Mouse (Mus musculus): ENCODE measurements around the gene Lrcol1. TPM values are rescaled to one million over a fixed set of nuclear protein-coding genes. Genes with fewer than 3 reads are reported as not detected.

Gene Lrcol1
- polyA plus RNA-seq, 1 experiment from 2014 or later: not detected

DNA sequence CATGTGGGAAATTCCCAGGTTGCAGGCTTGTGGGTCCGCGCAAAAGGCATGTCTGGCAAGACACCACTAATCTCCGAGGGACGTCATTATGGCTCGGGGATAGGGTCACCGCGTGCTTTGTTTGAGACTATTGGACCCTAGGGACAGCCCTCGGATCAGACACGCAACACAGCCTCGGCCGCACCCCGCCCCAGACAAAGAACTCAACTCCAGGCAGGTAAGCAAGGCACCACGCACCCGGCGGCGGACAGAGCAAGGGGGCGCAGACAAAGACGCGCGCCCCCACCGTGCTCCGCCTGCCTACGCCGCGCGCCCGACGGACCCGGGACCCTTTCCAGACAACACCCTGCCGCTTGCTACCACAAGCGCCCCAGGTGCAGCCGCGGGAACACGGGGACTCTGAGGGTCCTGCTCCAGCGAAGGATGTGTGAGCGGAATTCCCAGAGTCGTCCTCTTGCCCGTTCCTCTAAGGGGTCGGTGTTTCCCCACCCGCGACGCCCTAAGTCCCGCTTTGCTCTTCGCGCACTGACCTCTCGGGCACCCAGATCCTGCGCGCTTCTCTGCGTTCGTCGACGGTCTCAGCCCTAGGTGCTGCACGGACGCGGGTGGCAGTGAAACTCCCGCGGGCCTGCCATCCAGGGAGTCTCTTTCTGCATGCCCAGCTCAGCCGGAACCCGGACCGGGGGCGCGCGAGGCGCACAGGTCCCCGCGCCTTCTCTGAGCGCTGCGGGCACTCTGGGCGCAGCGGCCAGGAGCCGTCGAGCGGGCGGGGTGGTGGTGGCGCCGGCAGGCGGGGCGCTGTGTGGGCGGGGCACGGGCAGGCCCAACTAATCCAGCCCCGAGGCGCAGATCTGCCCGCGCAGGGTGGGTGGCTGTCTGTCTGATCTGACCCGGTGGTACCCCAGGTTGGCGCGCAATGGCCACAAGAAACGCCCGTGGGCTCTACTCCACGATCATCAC is 42.1 kb downstream of the Lrcol1 start:
- H3K4me1 ChIP-seq (ENCODE audit: control insufficient read depth, insufficient read depth, low read length): peaks cover 2% of the 10 kb centered on the region
- H3K4me2 ChIP-seq (ENCODE audit: low read depth, low read length): peak overlapping the region; percentile 73
- H3K9me3 ChIP-seq (replicated peaks; ENCODE audit: control insufficient read depth, low read length): no peaks in the 10 kb centered on the region
- ATAC-seq (replicated peaks; ENCODE audit: insufficient number of reproducible peaks, low FRiP score, low TSS enrichment, low read depth) (peak; percentile 91), DNase-seq (ENCODE audit: low spot score) (peak; percentile 88)
- 0 out of 2 replicates have a peak overlapping the region, but pooled peaks have one; percentile 20 for H3K27ac ChIP-seq (replicated peaks; ENCODE audit: low read depth, low read length)
- H3K27me3 ChIP-seq (ENCODE audit: control insufficient read depth, insufficient read depth, low read length): no peaks in the 10 kb centered on the region
- H3K9ac ChIP-seq (replicated peaks; ENCODE audit: low read length): peak overlapping the region; percentile 84
- H3K4me3 ChIP-seq (ENCODE audit: low read depth, low read length): peak overlapping the region; percentile 79
- no peaks in the 10 kb centered on the region; the same call in 1 of the 2 replicates for H3K36me3 ChIP-seq (replicated peaks; ENCODE audit: control insufficient read depth, insufficient read depth, low read depth, low read length)
- under 1% methylated on average over 88 of the region's 90 CpGs for WGBS

DNA sequence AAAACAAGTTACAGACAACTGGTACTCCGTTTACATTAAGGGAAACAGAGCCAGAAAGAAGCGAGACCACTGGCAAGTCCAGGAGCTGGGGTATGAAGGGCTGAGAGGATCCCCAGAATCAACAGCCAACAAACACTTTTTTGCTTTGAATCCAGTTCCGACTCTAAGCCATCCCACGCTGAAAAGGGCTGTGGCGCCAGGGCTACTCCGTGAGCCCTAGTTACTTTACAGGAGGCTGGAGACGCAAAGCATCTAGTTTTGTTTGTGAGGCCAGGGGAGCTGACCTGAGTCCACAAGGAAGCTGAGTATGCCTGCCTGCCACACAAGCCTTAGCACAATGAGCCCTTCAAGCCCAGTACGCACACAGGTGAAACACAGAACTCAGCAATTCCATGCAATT is 42.8 kb downstream of the Lrcol1 start:
- Histone ChIP-seq H3K27ac (replicated peaks; ENCODE audit: low read depth, low read length) (0 out of 2 replicates have a peak overlapping the region, but pooled peaks have one; percentile 20), H3K4me3 (ENCODE audit: low read depth, low read length) (peak overlapping the region; percentile 79), H3K4me1 (ENCODE audit: control insufficient read depth, insufficient read depth, low read length) (peaks cover 2% of the 10 kb centered on the region), H3K4me2 (ENCODE audit: low read depth, low read length) (peak overlapping the region; percentile 73), H3K27me3 (ENCODE audit: control insufficient read depth, insufficient read depth, low read length) (no peaks in the 10 kb centered on the region), H3K36me3 (replicated peaks; ENCODE audit: control insufficient read depth, insufficient read depth, low read depth, low read length) (no peaks in the 10 kb centered on the region), H3K9ac (replicated peaks; ENCODE audit: low read length) (peak overlapping the region; percentile 84), H3K9me3 (replicated peaks; ENCODE audit: control insufficient read depth, low read length) (no peaks in the 10 kb centered on the region)
- 18% methylated on average over 8 of the region's 8 CpGs for WGBS
- DNase-seq (ENCODE audit: low spot score) (no peak), ATAC-seq (replicated peaks; ENCODE audit: insufficient number of reproducible peaks, low FRiP score, low TSS enrichment, low read depth) (no peak)

DNA sequence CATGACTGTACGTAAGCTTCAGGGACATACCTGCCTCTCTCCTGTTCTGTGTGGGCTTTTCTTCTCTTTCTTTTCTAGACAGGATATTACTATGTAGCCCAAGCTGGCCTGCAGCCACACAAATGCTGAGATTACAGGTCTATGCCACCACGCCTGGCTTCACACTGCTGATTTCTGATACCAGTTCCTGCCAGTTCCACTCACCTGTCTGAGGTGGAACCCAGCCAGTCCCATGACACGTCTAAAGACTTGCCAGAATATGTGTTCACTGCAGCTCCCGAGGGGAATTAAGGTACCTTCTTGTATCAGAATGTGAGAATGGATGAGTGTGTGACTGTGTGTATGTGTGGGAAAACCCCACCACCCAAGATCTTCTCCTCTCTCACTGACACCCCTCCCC is 46.1 kb downstream of the Lrcol1 start:
- no peak overlapping the region for H3K4me2 ChIP-seq (ENCODE audit: low read depth, low read length)
- WGBS: 91% methylated on average over 4 of the region's 4 CpGs
- no peak overlapping the region for H3K27ac ChIP-seq (replicated peaks; ENCODE audit: low read depth, low read length)
- no peak overlapping the region for H3K9ac ChIP-seq (replicated peaks; ENCODE audit: low read length)
- DNase-seq (ENCODE audit: low spot score) (no peak), ATAC-seq (replicated peaks; ENCODE audit: insufficient number of reproducible peaks, low FRiP score, low TSS enrichment, low read depth) (no peak)
- H3K9me3 ChIP-seq (replicated peaks; ENCODE audit: control insufficient read depth, low read length): no peaks in the 10 kb centered on the region
- H3K36me3 ChIP-seq (replicated peaks; ENCODE audit: control insufficient read depth, insufficient read depth, low read depth, low read length): no peaks in the 10 kb centered on the region
- H3K4me1 ChIP-seq (ENCODE audit: control insufficient read depth, insufficient read depth, low read length): peaks cover 2% of the 10 kb centered on the region; the same call in 1 of the 2 replicates
- no peaks in the 10 kb centered on the region for H3K27me3 ChIP-seq (ENCODE audit: control insufficient read depth, insufficient read depth, low read length)
- H3K4me3 ChIP-seq (ENCODE audit: low read depth, low read length): no peak overlapping the region

DNA sequence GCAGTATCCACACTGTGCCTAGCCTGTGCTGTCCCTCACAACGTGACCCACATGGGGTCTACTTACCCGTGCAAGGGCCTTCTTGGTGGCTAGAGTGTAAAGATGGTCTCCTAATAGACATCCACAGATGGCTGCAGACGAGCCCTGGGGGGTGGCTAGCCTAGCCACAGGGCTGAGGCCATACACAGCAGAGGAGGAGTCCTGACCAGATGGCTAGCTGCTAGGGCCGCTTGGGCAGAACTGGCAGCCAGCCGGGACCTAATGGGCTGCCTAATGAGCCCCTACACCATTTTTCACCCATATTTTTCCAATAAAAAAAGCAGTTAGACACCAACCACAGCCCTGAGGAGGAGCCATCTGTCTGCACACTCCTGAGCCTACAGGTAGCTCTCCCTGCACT is 48.2 kb downstream of the Lrcol1 start:
- Histone ChIP-seq H3K27ac (replicated peaks; ENCODE audit: low read depth, low read length) (no peak overlapping the region), H3K36me3 (replicated peaks; ENCODE audit: control insufficient read depth, insufficient read depth, low read depth, low read length) (no peaks in the 10 kb centered on the region), H3K27me3 (ENCODE audit: control insufficient read depth, insufficient read depth, low read length) (no peaks in the 10 kb centered on the region), H3K4me2 (ENCODE audit: low read depth, low read length) (no peak overlapping the region), H3K9ac (replicated peaks; ENCODE audit: low read length) (no peak overlapping the region), H3K4me1 (ENCODE audit: control insufficient read depth, insufficient read depth, low read length) (no peaks in the 10 kb centered on the region), H3K9me3 (replicated peaks; ENCODE audit: control insufficient read depth, low read length) (no peaks in the 10 kb centered on the region), H3K4me3 (ENCODE audit: low read depth, low read length) (no peak overlapping the region)
- ATAC-seq (replicated peaks; ENCODE audit: insufficient number of reproducible peaks, low FRiP score, low TSS enrichment, low read depth) (0 out of 2 replicates have a peak, but pooled peaks have one; percentile 31), DNase-seq (ENCODE audit: low spot score) (no peak)
- WGBS: 76% methylated on average over 5 of the region's 5 CpGs

DNA sequence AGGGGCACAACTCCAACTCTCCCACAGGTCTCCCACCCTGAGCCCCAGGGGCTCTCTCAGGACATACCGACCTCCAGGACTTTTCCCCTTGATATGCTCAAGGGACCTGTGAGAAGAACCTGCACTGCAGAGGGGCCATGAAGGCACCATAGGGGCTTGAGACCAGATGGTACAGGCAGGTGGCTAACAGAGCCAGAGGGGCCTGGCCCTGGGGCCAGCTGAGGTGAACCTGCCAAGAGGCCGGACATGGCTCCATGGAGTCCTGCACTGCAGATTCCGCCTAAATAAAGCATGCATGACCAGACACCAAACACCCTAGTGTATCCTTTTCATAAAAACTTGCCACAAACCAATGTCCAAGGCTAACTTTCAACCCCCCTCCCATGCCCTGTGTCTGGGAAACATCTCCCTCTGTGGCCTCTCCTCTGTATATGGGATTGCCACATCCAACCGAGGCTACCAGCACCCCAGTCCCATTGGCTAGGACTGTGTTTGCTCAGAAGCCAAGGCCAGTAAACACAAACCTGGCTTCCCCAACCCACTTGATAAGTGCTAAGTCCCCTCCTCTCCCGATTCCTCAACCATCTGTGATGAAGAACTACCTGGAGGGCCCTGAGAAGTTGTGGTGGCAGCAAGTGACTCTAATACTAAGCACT is 50.6 kb downstream of the Lrcol1 start:
- Histone ChIP-seq H3K4me1 (ENCODE audit: control insufficient read depth, insufficient read depth, low read length) (no peaks in the 10 kb centered on the region), H3K27ac (replicated peaks; ENCODE audit: low read depth, low read length) (no peak overlapping the region), H3K9me3 (replicated peaks; ENCODE audit: control insufficient read depth, low read length) (no peaks in the 10 kb centered on the region), H3K9ac (replicated peaks; ENCODE audit: low read length) (no peak overlapping the region), H3K27me3 (ENCODE audit: control insufficient read depth, insufficient read depth, low read length) (no peaks in the 10 kb centered on the region), H3K4me2 (ENCODE audit: low read depth, low read length) (no peak overlapping the region), H3K36me3 (replicated peaks; ENCODE audit: control insufficient read depth, insufficient read depth, low read depth, low read length) (no peaks in the 10 kb centered on the region), H3K4me3 (ENCODE audit: low read depth, low read length) (no peak overlapping the region)
- WGBS: 83% methylated on average over 5 of the region's 5 CpGs
- ATAC-seq (replicated peaks; ENCODE audit: insufficient number of reproducible peaks, low FRiP score, low TSS enrichment, low read depth) (no peak), DNase-seq (ENCODE audit: low spot score) (no peak)

DNA sequence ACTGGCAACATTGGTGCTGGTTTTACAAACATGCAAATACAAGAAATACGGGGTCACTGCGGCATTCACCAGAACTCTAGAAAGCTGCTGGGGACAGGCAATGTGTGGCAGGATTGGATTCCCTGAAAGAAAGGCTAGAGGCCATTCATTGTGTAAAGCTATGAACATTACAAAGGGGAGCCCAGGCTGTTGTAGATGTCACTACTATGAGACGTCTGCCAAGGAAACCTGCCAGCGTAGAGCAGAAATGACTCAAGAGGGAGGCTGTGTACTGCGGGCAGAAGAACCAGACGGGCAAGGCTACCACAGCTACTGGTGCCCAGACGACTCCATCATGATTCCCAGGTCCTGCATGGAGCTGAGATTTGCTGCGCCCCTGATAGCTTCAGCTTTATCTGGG is 56.6 kb downstream of the Lrcol1 start:
- no peak for ATAC-seq (replicated peaks; ENCODE audit: insufficient number of reproducible peaks, low FRiP score, low TSS enrichment, low read depth)
- WGBS: 88% methylated on average over 8 of the region's 8 CpGs
- DNase-seq (ENCODE audit: low spot score): no peak
- Histone ChIP-seq H3K4me2 (ENCODE audit: low read depth, low read length) (no peak overlapping the region), H3K9me3 (replicated peaks; ENCODE audit: control insufficient read depth, low read length) (no peaks in the 10 kb centered on the region), H3K27ac (replicated peaks; ENCODE audit: low read depth, low read length) (no peak overlapping the region), H3K27me3 (ENCODE audit: control insufficient read depth, insufficient read depth, low read length) (no peaks in the 10 kb centered on the region), H3K9ac (replicated peaks; ENCODE audit: low read length) (no peak overlapping the region), H3K36me3 (replicated peaks; ENCODE audit: control insufficient read depth, insufficient read depth, low read depth, low read length) (no peaks in the 10 kb centered on the region), H3K4me1 (ENCODE audit: control insufficient read depth, insufficient read depth, low read length) (no peaks in the 10 kb centered on the region), H3K4me3 (ENCODE audit: low read depth, low read length) (no peak overlapping the region)

DNA sequence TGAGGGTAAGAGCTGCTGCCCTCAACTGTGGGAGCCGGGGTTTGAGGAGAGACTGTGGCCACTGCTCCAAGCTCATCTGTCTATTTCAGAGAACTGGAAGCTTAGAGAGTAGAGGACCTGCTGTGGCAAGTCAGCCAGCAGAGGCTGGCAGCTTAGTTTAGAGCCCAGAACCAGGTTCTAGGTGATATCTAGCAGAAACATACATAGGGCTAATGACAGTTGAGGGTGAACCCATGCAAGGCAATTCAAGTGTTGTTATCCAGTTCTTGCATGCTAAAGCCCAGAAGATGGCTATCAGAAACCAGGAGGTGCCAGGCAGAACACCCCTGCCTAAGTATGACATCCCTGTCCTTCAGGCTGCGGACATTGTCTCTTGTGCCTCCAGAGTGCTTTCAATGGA is 58.0 kb downstream of the Lrcol1 start:
- 84% methylated on average over 2 of the region's 2 CpGs for WGBS
- no peak overlapping the region for H3K27ac ChIP-seq (replicated peaks; ENCODE audit: low read depth, low read length)
- H3K4me2 ChIP-seq (ENCODE audit: low read depth, low read length): no peak overlapping the region
- ATAC-seq (replicated peaks; ENCODE audit: insufficient number of reproducible peaks, low FRiP score, low TSS enrichment, low read depth): no peak
- no peak overlapping the region for H3K9ac ChIP-seq (replicated peaks; ENCODE audit: low read length)
- H3K4me1 ChIP-seq (ENCODE audit: control insufficient read depth, insufficient read depth, low read length): no peaks in the 10 kb centered on the region
- H3K4me3 ChIP-seq (ENCODE audit: low read depth, low read length): no peak overlapping the region
- no peaks in the 10 kb centered on the region for H3K36me3 ChIP-seq (replicated peaks; ENCODE audit: control insufficient read depth, insufficient read depth, low read depth, low read length)
- H3K9me3 ChIP-seq (replicated peaks; ENCODE audit: control insufficient read depth, low read length): no peaks in the 10 kb centered on the region
- H3K27me3 ChIP-seq (ENCODE audit: control insufficient read depth, insufficient read depth, low read length): no peaks in the 10 kb centered on the region
- DNase-seq (ENCODE audit: low spot score): no peak

DNA sequence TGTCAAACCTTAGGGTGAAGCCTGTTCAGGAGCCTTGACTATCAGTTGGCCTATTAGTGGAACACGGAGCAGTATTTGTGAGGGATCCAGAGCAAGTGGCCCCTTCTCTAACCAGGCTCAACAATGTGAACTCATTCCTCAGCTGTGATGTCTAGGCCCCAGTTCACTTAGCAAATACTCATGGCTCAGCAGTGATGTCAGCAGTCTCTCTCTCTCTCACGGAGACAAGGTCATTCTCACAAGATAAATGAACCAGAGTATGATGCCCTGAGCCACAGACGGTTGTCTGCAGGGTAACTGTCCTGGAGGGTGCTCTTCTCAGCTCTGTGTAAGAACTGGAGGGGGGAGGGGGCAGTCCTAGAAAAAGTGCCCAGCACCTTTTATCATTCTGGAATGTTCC is 59.4 kb downstream of the Lrcol1 start:
- DNase-seq (ENCODE audit: low spot score): no peak
- no peak overlapping the region for H3K4me2 ChIP-seq (ENCODE audit: low read depth, low read length)
- no peaks in the 10 kb centered on the region for H3K4me1 ChIP-seq (ENCODE audit: control insufficient read depth, insufficient read depth, low read length)
- no peak for ATAC-seq (replicated peaks; ENCODE audit: insufficient number of reproducible peaks, low FRiP score, low TSS enrichment, low read depth)
- no peaks in the 10 kb centered on the region for H3K36me3 ChIP-seq (replicated peaks; ENCODE audit: control insufficient read depth, insufficient read depth, low read depth, low read length)
- H3K9me3 ChIP-seq (replicated peaks; ENCODE audit: control insufficient read depth, low read length): no peaks in the 10 kb centered on the region
- no peak overlapping the region for H3K27ac ChIP-seq (replicated peaks; ENCODE audit: low read depth, low read length)
- H3K9ac ChIP-seq (replicated peaks; ENCODE audit: low read length): no peak overlapping the region
- no peaks in the 10 kb centered on the region for H3K27me3 ChIP-seq (ENCODE audit: control insufficient read depth, insufficient read depth, low read length)
- no peak overlapping the region for H3K4me3 ChIP-seq (ENCODE audit: low read depth, low read length)
- 68% methylated on average over 3 of the region's 3 CpGs for WGBS

All from embryonic facial prominence, embryonic 11.5 days (tissue).